Mouse (Mus musculus) liver, adult 2 months (tissue): ENCODE measurements around the gene Parva. TPM values are rescaled to one million over a fixed set of nuclear protein-coding genes. Genes with fewer than 3 reads are reported as not detected.

Source experiments
- DNase-seq: peaks from one replicate; pipeline ENCODE4 v3.0.0-alpha.2; 2011; ENCODE audit warnings: low read depth, low spot score; ENCODE audit errors: extremely low read depth
- H3K27ac ChIP-seq: fragments of 200-500 bp; replicated peaks from 2 replicates; pipeline ENCODE4 v1.5.1; 2012; ENCODE audit warnings: low read depth, mild to moderate bottlenecking, control low read depth, inconsistent platforms, low read length; ENCODE audit not compliant: insufficient read depth
- H3K27me3 ChIP-seq: fragments of 200-500 bp; 2 replicates; pipeline ENCODE4 v1.6.1; 2012; ENCODE audit warnings: mild to moderate bottlenecking, moderate library complexity, low read length, inconsistent platforms; ENCODE audit not compliant: control insufficient read depth, insufficient read depth
- H3K36me3 ChIP-seq: fragments of 200-500 bp; 2 replicates; pipeline ENCODE4 v1.6.1; 2012; ENCODE audit warnings: low read length, inconsistent platforms; ENCODE audit not compliant: control insufficient read depth, insufficient read depth
- H3K4me1 ChIP-seq: fragments of 200-500 bp; 2 replicates; pipeline ENCODE4 v1.6.1; 2011; ENCODE audit warnings: low read length; ENCODE audit not compliant: control insufficient read depth, insufficient read depth
- H3K4me3 ChIP-seq: fragments of 200-500 bp; 2 replicates; pipeline ENCODE4 v1.5.1; 2011; ENCODE audit warnings: low read depth, mild to moderate bottlenecking, control low read depth, low read length, moderate library complexity; ENCODE audit not compliant: insufficient read depth
- H3K79me2 ChIP-seq: fragments of 200-500 bp; 2 replicates; pipeline ENCODE4 v1.6.1; 2012; ENCODE audit warnings: inconsistent platforms, mild to moderate bottlenecking, low read length, moderate library complexity; ENCODE audit not compliant: control insufficient read depth, insufficient read depth
- H3K9ac ChIP-seq: fragments of 200-500 bp; 2 replicates; pipeline ENCODE4 v1.6.1; 2012; ENCODE audit warnings: low read depth, mild to moderate bottlenecking, control low read depth, inconsistent platforms, low read length
- CTCF ChIP-seq: fragments of 200-500 bp; IDR thresholded peaks from 2 replicates; pipeline ENCODE4 v1.5.1; 2011; ENCODE audit warnings: low read depth, low read length, control low read depth
- POLR2A ChIP-seq: fragments of 200-500 bp; IDR thresholded peaks from 2 replicates; pipeline ENCODE4 v1.6.1; 2011; ENCODE audit warnings: low read length, control low read depth; ENCODE audit not compliant: insufficient read depth; ENCODE audit errors: extremely low read depth
- WGBS: fragments of 180-500 bp; shearing (Covaris S2); methylation state at CpG from one replicate; pipeline ENCODE4 v1.1.7; 2018; 5-methylcytosine and 5-hydroxymethylcytosine counted together
- polyA plus RNA-seq: library from polyadenylated mRNA; depleted of rRNA; stranded (reverse); fragments of >200 nt; gene quantifications from 2 replicates; pipeline ENCODE4 v1.2.3, GENCODE M21; 2012
- total RNA-seq: library from RNA; depleted of rRNA; stranded (reverse); fragments of >200 nt; gene quantifications from 2 replicates; pipeline ENCODE4 v1.2.3, GENCODE M21; 2014

The Parva gene
- total and polyA plus RNA-seq, 2 experiments: 18.8 to 27.2 TPM

DNA sequence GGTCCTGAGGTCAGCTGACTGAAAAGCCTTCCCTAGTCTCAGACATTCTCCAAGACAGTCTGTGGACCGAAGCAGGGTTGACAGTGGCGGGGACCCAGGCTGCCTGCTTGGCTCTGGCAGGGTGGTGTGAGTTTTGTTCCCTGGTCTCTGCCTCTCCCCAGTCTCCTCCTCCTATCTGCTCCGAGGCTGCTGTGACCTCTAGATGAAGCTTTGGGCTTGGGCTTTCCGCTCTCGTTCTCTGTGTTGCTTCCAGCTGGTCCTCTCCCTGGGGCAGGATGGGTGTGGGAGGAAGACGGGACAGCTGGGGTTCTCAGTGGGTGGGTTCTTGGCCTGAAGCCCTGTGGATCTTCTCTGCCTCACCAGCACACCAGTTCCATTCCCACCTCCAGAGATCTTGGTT is 51.8 kb downstream of the Parva start:
- Histone ChIP-seq H3K27ac (no peak overlapping the region), H3K36me3 (no peaks in the 10 kb centered on the region), H3K4me1 (peaks cover 2% of the 10 kb centered on the region; the same call in 1 of the 2 replicates), H3K27me3 (no peaks in the 10 kb centered on the region), H3K79me2 (peaks cover 10% of the 10 kb centered on the region), H3K4me3 (no peak overlapping the region), H3K9ac (no peak overlapping the region)
- no peak for DNase-seq
- WGBS: 78% methylated on average over 6 of the region's 6 CpGs
- no peak for TF ChIP-seq POLR2A
- TF ChIP-seq CTCF: no peak

DNA sequence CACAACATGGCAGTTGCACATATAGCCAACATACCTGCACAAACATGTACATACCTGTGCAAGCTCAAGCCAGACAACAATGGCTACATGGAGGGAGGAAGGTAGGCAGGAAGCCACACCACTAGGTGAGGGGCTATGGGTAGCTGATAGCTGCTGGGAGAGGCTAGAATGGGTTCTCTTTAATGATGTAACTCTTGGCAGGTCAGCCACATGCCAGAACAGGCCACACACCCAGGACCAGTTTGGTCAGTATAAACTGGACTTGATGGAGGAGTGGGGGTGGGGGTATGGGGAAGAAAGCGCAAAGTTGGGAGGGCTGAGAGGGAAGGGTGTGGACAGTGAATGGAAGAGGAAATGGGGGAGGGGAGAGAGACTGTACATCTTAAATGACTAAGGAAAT is 53.7 kb downstream of the Parva start:
- H3K9ac ChIP-seq: no peak overlapping the region
- no peak overlapping the region for H3K27ac ChIP-seq
- H3K79me2 ChIP-seq: peaks cover 14% of the 10 kb centered on the region
- no peaks in the 10 kb centered on the region for H3K27me3 ChIP-seq
- no peaks in the 10 kb centered on the region for H3K36me3 ChIP-seq
- H3K4me1 ChIP-seq: peaks cover 2% of the 10 kb centered on the region; the same call in 1 of the 2 replicates
- DNase-seq: no peak
- WGBS: 82% methylated on average over 1 of the region's 1 CpGs
- H3K4me3 ChIP-seq: no peak overlapping the region
- no peak for TF ChIP-seq CTCF
- TF ChIP-seq POLR2A: no peak

DNA sequence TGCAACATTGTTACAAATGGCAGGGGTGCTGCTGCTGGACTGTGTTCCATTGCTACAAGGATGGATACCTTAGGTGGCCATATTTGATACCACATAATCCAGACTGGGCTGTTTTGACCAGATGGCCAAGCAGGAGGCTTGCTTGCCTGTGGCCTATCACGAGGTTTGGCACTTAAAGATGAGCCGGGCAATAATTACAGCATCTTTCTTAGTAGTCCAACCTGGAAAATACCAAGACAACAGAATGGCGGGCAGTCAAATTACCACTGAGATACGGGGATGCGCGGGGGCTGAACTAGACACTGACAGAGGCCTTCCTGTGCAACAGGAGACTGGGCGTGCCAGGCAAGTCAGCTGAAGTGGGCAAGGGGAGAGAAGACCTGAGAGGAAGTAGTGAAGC is 55.3 kb downstream of the Parva start:
- peaks cover 21% of the 10 kb centered on the region for H3K79me2 ChIP-seq
- no peak overlapping the region for H3K9ac ChIP-seq
- DNase-seq: no peak
- H3K36me3 ChIP-seq: no peaks in the 10 kb centered on the region
- H3K27me3 ChIP-seq: no peaks in the 10 kb centered on the region
- no peak overlapping the region for H3K27ac ChIP-seq
- WGBS: 96% methylated on average over 7 of the region's 7 CpGs
- no peak overlapping the region for H3K4me3 ChIP-seq
- peaks cover 2% of the 10 kb centered on the region; the same call in 1 of the 2 replicates for H3K4me1 ChIP-seq
- TF ChIP-seq POLR2A (no peak), CTCF (no peak)

DNA sequence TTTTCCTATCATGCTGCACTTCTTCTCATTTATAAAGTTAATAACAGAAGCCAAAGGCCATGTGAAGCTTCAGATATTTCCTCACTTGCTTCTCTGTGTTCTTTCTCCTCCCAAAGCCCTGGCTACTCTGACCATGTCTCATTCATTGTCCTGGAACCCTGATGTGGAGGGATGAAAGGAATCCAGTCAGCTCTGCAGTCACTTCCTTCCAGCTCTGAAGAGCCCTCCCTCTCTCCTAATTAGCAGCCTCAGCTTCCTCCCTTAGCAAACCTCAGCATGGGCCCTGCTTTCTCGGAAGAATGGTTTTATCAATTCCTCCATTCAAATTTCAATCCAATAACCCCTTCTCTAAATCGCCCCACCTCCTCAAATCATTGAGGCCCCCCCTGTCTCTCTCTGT is 56.1 kb downstream of the Parva start:
- H3K9ac ChIP-seq: no peak overlapping the region
- H3K36me3 ChIP-seq: no peaks in the 10 kb centered on the region
- TF ChIP-seq POLR2A (no peak), CTCF (no peak)
- 89% methylated on average over 2 of the region's 2 CpGs for WGBS
- peaks cover 21% of the 10 kb centered on the region for H3K79me2 ChIP-seq
- H3K27ac ChIP-seq: no peak overlapping the region
- H3K4me1 ChIP-seq: peaks cover 1% of the 10 kb centered on the region; the same call in 1 of the 2 replicates
- H3K4me3 ChIP-seq: no peak overlapping the region
- no peak for DNase-seq
- H3K27me3 ChIP-seq: no peaks in the 10 kb centered on the region

DNA sequence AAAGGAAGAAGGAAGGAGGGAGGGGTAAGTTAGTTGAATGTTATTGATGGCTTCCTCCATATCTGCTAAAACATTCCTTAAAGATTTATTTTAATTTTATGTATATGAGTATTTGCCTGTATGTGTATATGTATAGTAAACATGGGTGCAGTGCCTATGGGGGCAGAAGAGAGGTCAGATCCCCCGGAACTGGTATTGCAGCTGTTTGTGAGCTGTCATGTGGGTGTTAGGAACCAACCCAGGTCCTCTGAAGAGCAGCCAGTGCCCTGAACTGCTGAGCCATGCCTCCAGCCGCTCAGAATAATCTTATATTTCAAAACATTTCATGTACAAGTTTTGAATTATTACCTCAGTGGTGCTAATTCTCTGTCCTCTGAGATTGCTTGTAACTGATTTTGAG is 63.5 kb downstream of the Parva start:
- Histone ChIP-seq H3K27ac (no peak overlapping the region), H3K4me3 (no peak overlapping the region), H3K27me3 (no peaks in the 10 kb centered on the region), H3K79me2 (peaks cover 12% of the 10 kb centered on the region; the same call in 1 of the 2 replicates), H3K36me3 (no peaks in the 10 kb centered on the region), H3K4me1 (peaks cover 4% of the 10 kb centered on the region), H3K9ac (no peak overlapping the region)
- DNase-seq: no peak
- TF ChIP-seq POLR2A (no peak), CTCF (no peak)
- 77% methylated on average over 2 of the region's 2 CpGs for whole genome bisulfite sequencing

DNA sequence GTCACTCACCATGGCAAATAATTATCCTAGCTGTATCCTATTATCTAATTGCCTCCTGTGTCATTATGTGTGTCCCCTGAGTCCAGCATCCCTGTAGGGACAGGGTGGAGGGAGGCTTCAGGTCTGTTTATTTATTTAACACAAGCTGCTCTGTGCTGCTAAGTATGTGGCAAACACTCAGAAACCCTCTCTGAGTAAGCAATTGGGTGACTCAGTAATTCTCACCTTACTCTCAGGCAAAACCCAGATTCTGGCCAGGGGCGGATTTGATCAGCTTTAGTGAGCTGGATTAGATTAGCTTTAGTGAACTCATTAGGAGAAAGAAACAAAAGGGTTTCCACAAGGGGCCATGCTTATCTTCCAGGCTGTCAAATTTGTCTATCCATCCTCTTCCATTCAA is 64.4 kb downstream of the Parva start:
- WGBS: 88% methylated on average over 1 of the region's 1 CpGs
- Histone ChIP-seq H3K27me3 (no peaks in the 10 kb centered on the region), H3K36me3 (no peaks in the 10 kb centered on the region), H3K4me1 (peaks cover 12% of the 10 kb centered on the region), H3K9ac (no peak overlapping the region), H3K79me2 (peaks cover 6% of the 10 kb centered on the region; the same call in 1 of the 2 replicates), H3K4me3 (no peak overlapping the region), H3K27ac (no peak overlapping the region)
- DNase-seq: no peak
- TF ChIP-seq CTCF (no peak), POLR2A (no peak)
